Mouse (Mus musculus): ENCODE results near the gene Krtap28-10. TPM values are rescaled to one million over a fixed set of nuclear protein-coding genes. Genes with fewer than 3 reads are reported as not detected.

The Krtap28-10 gene
- polyA plus RNA-seq, 1 experiment from 2014 or later, result not detected

- Histone ChIP-seq H3K4me1 (replicated peaks; ENCODE audit: control insufficient read depth, insufficient read depth, low read length) (0 out of 2 replicates have a peak, but pooled peaks cover 3% of the 10 kb centered on the region), H3K36me3 (ENCODE audit: control insufficient read depth, insufficient read depth, low read length) (no peaks in the 10 kb centered on the region), H3K27me3 (replicated peaks; ENCODE audit: control insufficient read depth, insufficient read depth, low read length) (no peaks in the 10 kb centered on the region), H3K9me3 (ENCODE audit: control insufficient read depth, low read length) (no peaks in the 10 kb centered on the region), H3K4me3 (ENCODE audit: low read depth, low read length) (no peak overlapping the region), H3K27ac (ENCODE audit: low read depth) (no peak overlapping the region), H3K4me2 (ENCODE audit: low read length) (no peak overlapping the region), H3K9ac (ENCODE audit: low read length) (no peak overlapping the region)
- DNase-seq (ENCODE audit: low spot score), result no peak
- 79% methylated on average over 3 of the region's 3 CpGs for WGBS
- ATAC-seq (replicated peaks; ENCODE audit: low FRiP score, low TSS enrichment, low read depth), result no peak
These were observed 48.3 kb downstream of the Krtap28-10 start for GRCm38 (mm10) chr1:82993947-82994346.

GRCm38 (mm10) chr1:82992093-82992492 is 50.2 kb downstream of the Krtap28-10 start:
- 0 out of 2 replicates have a peak, but pooled peaks cover 3% of the 10 kb centered on the region for H3K4me1 ChIP-seq (replicated peaks; ENCODE audit: control insufficient read depth, insufficient read depth, low read length)
- no peaks in the 10 kb centered on the region for H3K9me3 ChIP-seq (ENCODE audit: control insufficient read depth, low read length)
- H3K4me3 ChIP-seq (ENCODE audit: low read depth, low read length), result no peak overlapping the region
- DNase-seq (ENCODE audit: low spot score) (no peak), ATAC-seq (replicated peaks; ENCODE audit: low FRiP score, low TSS enrichment, low read depth) (no peak)
- no peak overlapping the region for H3K9ac ChIP-seq (ENCODE audit: low read length)
- no peak overlapping the region for H3K27ac ChIP-seq (ENCODE audit: low read depth)
- no peaks in the 10 kb centered on the region for H3K27me3 ChIP-seq (replicated peaks; ENCODE audit: control insufficient read depth, insufficient read depth, low read length)
- WGBS, result 85% methylated on average over 6 of the region's 6 CpGs
- no peaks in the 10 kb centered on the region for H3K36me3 ChIP-seq (ENCODE audit: control insufficient read depth, insufficient read depth, low read length)
- no peak overlapping the region for H3K4me2 ChIP-seq (ENCODE audit: low read length)

GRCm38 (mm10) chr1:82991596-82991995 is 50.7 kb downstream of the Krtap28-10 start:
- ATAC-seq (replicated peaks; ENCODE audit: low FRiP score, low TSS enrichment, low read depth), result no peak
- no peak overlapping the region for H3K4me2 ChIP-seq (ENCODE audit: low read length)

More at GRCm38 (mm10) chr1:82991596-82991995, 50.7 kb downstream of the Krtap28-10 start:
- H3K4me1 ChIP-seq (replicated peaks; ENCODE audit: control insufficient read depth, insufficient read depth, low read length), result 0 out of 2 replicates have a peak, but pooled peaks cover 3% of the 10 kb centered on the region
- H3K27me3 ChIP-seq (replicated peaks; ENCODE audit: control insufficient read depth, insufficient read depth, low read length), result no peaks in the 10 kb centered on the region
- 69% methylated on average over 3 of the region's 3 CpGs for WGBS
- no peak overlapping the region for H3K27ac ChIP-seq (ENCODE audit: low read depth)
- no peaks in the 10 kb centered on the region for H3K36me3 ChIP-seq (ENCODE audit: control insufficient read depth, insufficient read depth, low read length)
- H3K9ac ChIP-seq (ENCODE audit: low read length), result no peak overlapping the region
- no peak overlapping the region for H3K4me3 ChIP-seq (ENCODE audit: low read depth, low read length)
- DNase-seq (ENCODE audit: low spot score), result no peak
- no peaks in the 10 kb centered on the region for H3K9me3 ChIP-seq (ENCODE audit: control insufficient read depth, low read length)

Other genes with a start within 250 kb of the Krtap28-10 start
- gene Agfg1, start 203.0 kb downstream of the Krtap28-10 start, polyA plus RNA-seq (2014; fragmentation: Nextera tagmentation; extraction: Ambion mirVana), result 46.9 and 47.1 TPM in 2 replicates
- 0.23 TPM in 1 of 2 replicates, not detected in the other for gene A030005L19Rik, start 129.2 kb downstream of the Krtap28-10 start, polyA plus RNA-seq (2014; fragmentation: Nextera tagmentation; extraction: Ambion mirVana)
- gene A030014E15Rik, start 117.6 kb downstream of the Krtap28-10 start, polyA plus RNA-seq (2014; fragmentation: Nextera tagmentation; extraction: Ambion mirVana), result not detected in 2 replicates
- not detected in 2 replicates for gene Gm6217, start 111.1 kb downstream of the Krtap28-10 start, polyA plus RNA-seq (2014; fragmentation: Nextera tagmentation; extraction: Ambion mirVana)
- not detected in 2 replicates for gene A030003K21Rik, start 99.1 kb downstream of the Krtap28-10 start, polyA plus RNA-seq (2014; fragmentation: Nextera tagmentation; extraction: Ambion mirVana)
- not detected in 2 replicates for gene Gm7544, start 86.5 kb downstream of the Krtap28-10 start, polyA plus RNA-seq (2014; fragmentation: Nextera tagmentation; extraction: Ambion mirVana)
- not detected in 2 replicates for gene Gm47955, start 82.2 kb downstream of the Krtap28-10 start, polyA plus RNA-seq (2014; fragmentation: Nextera tagmentation; extraction: Ambion mirVana)
- not detected in 2 replicates for gene Gm47959, start 41.9 kb downstream of the Krtap28-10 start, polyA plus RNA-seq (2014; fragmentation: Nextera tagmentation; extraction: Ambion mirVana)
- 0.34 and 0.49 TPM in 2 replicates for gene Slc19a3, start 4.0 kb downstream of the Krtap28-10 start, polyA plus RNA-seq (2014; fragmentation: Nextera tagmentation; extraction: Ambion mirVana)
- not detected in 2 replicates for gene Gm47969, start 2.5 kb upstream of the Krtap28-10 start, polyA plus RNA-seq (2014; fragmentation: Nextera tagmentation; extraction: Ambion mirVana)
- not detected in 2 replicates for gene A030005K14Rik, start 16.9 kb upstream of the Krtap28-10 start, polyA plus RNA-seq (2014; fragmentation: Nextera tagmentation; extraction: Ambion mirVana)
- not detected in 2 replicates for gene Krtap28-13, start 18.4 kb upstream of the Krtap28-10 start, polyA plus RNA-seq (2014; fragmentation: Nextera tagmentation; extraction: Ambion mirVana)
- 3.4 and 3.7 TPM in 2 replicates for gene Ccl20, start 74.3 kb upstream of the Krtap28-10 start, polyA plus RNA-seq (2014; fragmentation: Nextera tagmentation; extraction: Ambion mirVana)
- 0.22 TPM in 1 of 2 replicates, not detected in the other for gene Daw1, start 117.3 kb upstream of the Krtap28-10 start, polyA plus RNA-seq (2014; fragmentation: Nextera tagmentation; extraction: Ambion mirVana)

Data from intestine, embryonic 14.5 days (tissue).